34 mouse cellular contexts compared by ENCODE assay signal in the genomic region with DNA sequence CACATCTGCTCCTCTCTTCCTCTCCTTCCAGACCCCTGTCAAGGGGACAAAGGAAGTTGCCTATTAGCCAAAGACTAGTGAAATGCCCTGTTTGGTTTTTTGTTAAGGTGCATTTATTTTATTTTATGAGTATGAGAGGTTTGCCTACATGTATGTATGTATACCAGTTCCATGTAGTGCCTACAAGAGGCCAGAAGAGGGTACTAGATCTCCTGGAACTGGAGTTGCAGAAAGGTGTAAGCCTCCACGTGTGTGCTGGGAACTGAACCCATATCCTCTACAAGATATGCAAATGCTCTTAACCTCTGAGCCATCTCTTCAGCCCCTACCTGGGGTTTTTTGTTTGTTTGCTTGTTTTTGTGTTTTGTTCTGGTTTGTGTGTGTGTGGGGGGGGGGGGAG. TPM values are rescaled to one million over a fixed set of nuclear protein-coding genes. Genes with fewer than 3 reads are reported as not detected.
DNase-seq lines count a peak whose midpoint lies in the region; ATAC-seq and TF ChIP-seq lines count a peak whose summit lies in the region.
"Had no signal": no experiment of that assay in that cellular context is flagged by ENCODE, and none has a peak within 500 bp of the region (broad histone marks: within the 10 kb centered on the region; RNA-seq: fewer than 3 reads in every experiment).

No protein-coding gene starts in this region.

- peak; percentile 57 for TF ChIP-seq RAD21 in MEL (IDR thresholded peaks at IDR 0.05; ENCODE audit: low read depth, low read length)

- H3K4me1 ChIP-seq in kidney, postnatal 0 days (replicated peaks; ENCODE audit: insufficient read depth, low read length): peaks cover 4% of the 10 kb centered on the region; the same call in 1 of the 2 replicates
- H3K4me1 ChIP-seq in liver, postnatal 0 days (ENCODE audit: insufficient read depth): peaks cover 6% of the 10 kb centered on the region
- H3K4me1 ChIP-seq in E14TG2a.4 (replicated peaks; ENCODE audit: low read depth, low read length): peaks cover 11% of the 10 kb centered on the region
- peaks cover 2 to 16% of the 10 kb centered on the region in 2 experiments for H3K4me1 ChIP-seq in MEL (ENCODE audit: control insufficient read depth in 1 of 2, insufficient read depth in 2 of 2, low read length in 2 of 2)

- no peaks in the 10 kb centered on the region for H3K27me3 ChIP-seq in kidney, postnatal 0 days (ENCODE audit: insufficient read depth, low read length)
- H3K27me3 ChIP-seq in liver, postnatal 0 days (ENCODE audit: insufficient read depth, low read length): peaks cover 13% of the 10 kb centered on the region; the same call in 1 of the 2 replicates
- H3K27me3 ChIP-seq in E14TG2a.4 (ENCODE audit: insufficient read depth, low read length): peaks cover 48% of the 10 kb centered on the region
- no peaks in the 10 kb centered on the region for H3K27me3 ChIP-seq in MEL (ENCODE audit: control insufficient read depth in 1 of 2, insufficient read depth in 2 of 2, low read length in 2 of 2)
- H3K27me3 ChIP-seq: forebrain, embryonic 15.5 days had no signal

- no peak for ATAC-seq in kidney, postnatal 0 days (replicated peaks; ENCODE audit: low FRiP score, low read depth)
- no peak for ATAC-seq in liver, postnatal 0 days
- ATAC-seq: CD4-positive, CD25-positive, alpha-beta regulatory T cell, adult 4 months; forebrain, embryonic 15.5 days had no signal

- H3K4me3 ChIP-seq in kidney, postnatal 0 days (replicated peaks; ENCODE audit: low read depth, low read length): no peak overlapping the region
- no peak overlapping the region for H3K4me3 ChIP-seq in liver, postnatal 0 days (ENCODE audit: low read depth, low read length)
- no peak overlapping the region for H3K4me3 ChIP-seq in E14TG2a.4 (replicated peaks; ENCODE audit: low read length)
- no peak overlapping the region for H3K4me3 ChIP-seq in MEL (ENCODE audit: control insufficient read depth in 1 of 2, insufficient read depth in 1 of 2, low read depth in 2 of 2, low read length in 2 of 2)
- H3K4me3 ChIP-seq: embryonic facial prominence, embryonic 10.5 days; embryonic facial prominence, embryonic 13.5 days; erythroblast, embryonic 14.5 days; forebrain, embryonic 12.5 days; forebrain, embryonic 15.5 days; heart, embryonic 12.5 days; heart, embryonic 15.5 days; hindbrain, embryonic 10.5 days; hindbrain, embryonic 13.5 days had no signal

- H3K4me2 ChIP-seq in kidney, postnatal 0 days (ENCODE audit: low read length): no peak overlapping the region
- no peak overlapping the region for H3K4me2 ChIP-seq in liver, postnatal 0 days (ENCODE audit: low read depth, low read length)
- H3K4me2 ChIP-seq: embryonic facial prominence, embryonic 13.5 days; forebrain, embryonic 12.5 days; forebrain, embryonic 15.5 days; heart, embryonic 12.5 days; heart, embryonic 15.5 days; hindbrain, embryonic 13.5 days had no signal

- WGBS in kidney, postnatal 0 days: 64% methylated on average over 1 of the region's 1 CpGs
- WGBS in liver, postnatal 0 days (ENCODE audit: insufficient replicate concordance): 71% methylated on average over 1 of the region's 1 CpGs

- H3K27ac ChIP-seq in kidney, postnatal 0 days: no peak overlapping the region
- no peak overlapping the region for H3K27ac ChIP-seq in liver, postnatal 0 days (ENCODE audit: low read depth)
- H3K27ac ChIP-seq in MEL (ENCODE audit: control insufficient read depth, low read depth, low read length): no peak overlapping the region
- H3K27ac ChIP-seq: embryonic facial prominence, embryonic 10.5 days; embryonic facial prominence, embryonic 13.5 days; forebrain, embryonic 12.5 days; forebrain, embryonic 15.5 days; heart, embryonic 15.5 days; hindbrain, embryonic 10.5 days; hindbrain, embryonic 13.5 days had no signal

- peaks cover 4% of the 10 kb centered on the region; the same call in 1 of the 2 replicates for H3K79me2 ChIP-seq in MEL (ENCODE audit: control insufficient read depth, insufficient read depth, low read length, poor library complexity)

- no peaks in the 10 kb centered on the region for H3K9me3 ChIP-seq in kidney, postnatal 0 days (replicated peaks; ENCODE audit: low read length)
- H3K9me3 ChIP-seq in liver, postnatal 0 days (ENCODE audit: low read length): no peaks in the 10 kb centered on the region
- H3K9me3 ChIP-seq in E14TG2a.4 (ENCODE audit: low read length) (peaks cover 3% of the 10 kb centered on the region; the same call in 1 of the 2 replicates), MEL (replicated peaks; ENCODE audit: insufficient read depth, low read length) (no peaks in the 10 kb centered on the region)
- H3K9me3 ChIP-seq: embryonic facial prominence, embryonic 10.5 days; embryonic facial prominence, embryonic 13.5 days; forebrain, embryonic 12.5 days; forebrain, embryonic 15.5 days; heart, embryonic 12.5 days; heart, embryonic 15.5 days; hindbrain, embryonic 10.5 days; hindbrain, embryonic 13.5 days had no signal

- no peaks in the 10 kb centered on the region for H3K36me3 ChIP-seq in kidney, postnatal 0 days (ENCODE audit: insufficient read depth, low read length)
- no peaks in the 10 kb centered on the region for H3K36me3 ChIP-seq in liver, postnatal 0 days (replicated peaks; ENCODE audit: insufficient read depth, low read length)
- H3K36me3 ChIP-seq in E14TG2a.4 (ENCODE audit: insufficient read depth, low read length): no peaks in the 10 kb centered on the region
- peaks cover 0 to 11% of the 10 kb centered on the region in 2 experiments; a peak in 2 of 4 replicates for H3K36me3 ChIP-seq in MEL (ENCODE audit: control insufficient read depth in 1 of 2, insufficient read depth in 2 of 2, low read length in 2 of 2)
- H3K36me3 ChIP-seq: embryonic facial prominence, embryonic 10.5 days; embryonic facial prominence, embryonic 13.5 days; forebrain, embryonic 12.5 days; forebrain, embryonic 15.5 days; heart, embryonic 12.5 days; heart, embryonic 15.5 days; hindbrain, embryonic 10.5 days; hindbrain, embryonic 13.5 days had no signal

- no peak for TF ChIP-seq POLR2A in MEL (IDR thresholded peaks at IDR 0.05; ENCODE audit: control insufficient read depth in 1 of 2, insufficient read depth in 1 of 2, low read depth in 1 of 2, low read length in 2 of 2, poor library complexity in 1 of 2)

- no peak for DNase-seq in kidney, postnatal 0 days (ENCODE audit: low spot score)
- no peak for DNase-seq in kidney, postnatal 36 days
- no peak for DNase-seq in liver, postnatal 0 days
- DNase-seq in liver: no peak
- DNase-seq in MEL (ENCODE audit: low read depth, low spot score): peak; percentile 47
- no peak for DNase-seq in adrenal gland, postnatal 36 days
- DNase-seq in thymus, postnatal 36 days: no peak
- DNase-seq: adrenal gland, postnatal 10 days; cerebellum, adult 11 months; cerebellum, adult 2 months; cerebellum, postnatal 10 days; cerebellum, postnatal 36 days; embryo, embryonic 11 days; gastrocnemius, postnatal 25 days; heart, adult 18-20 months; heart, postnatal 10 days; heart, postnatal 36 days had no signal

- TF ChIP-seq CTCF in kidney, postnatal 0 days (IDR thresholded peaks at IDR 0.05; ENCODE audit: low read depth): peak; percentile 16; the same call in 1 of the 2 replicates
- TF ChIP-seq CTCF in liver, postnatal 0 days (IDR thresholded peaks at IDR 0.05; ENCODE audit: low read depth): peak; percentile 24; the same call in 1 of the 2 replicates
- TF ChIP-seq CTCF in E14TG2a.4 (conservative IDR thresholded peaks at IDR 0.05; ENCODE audit: low read length): 0 out of 2 replicates have a peak, but pooled peaks have one; percentile 17
- peak; percentile 6 to 44 (median 26); a peak in 2 of 6 replicates for TF ChIP-seq CTCF in MEL (IDR thresholded peaks at IDR 0.05 in 2 of 3, conservative IDR thresholded peaks at IDR 0.05 in 1 of 3; ENCODE audit: control insufficient read depth in 1 of 3, insufficient read depth in 1 of 3, low read depth in 2 of 3, low read length in 3 of 3, poor library complexity in 1 of 3, severe bottlenecking in 1 of 3)

- H3K9ac ChIP-seq in kidney, postnatal 0 days (ENCODE audit: low read depth, low read length): no peak overlapping the region
- H3K9ac ChIP-seq in liver, postnatal 0 days (replicated peaks): no peak overlapping the region
- no peak overlapping the region for H3K9ac ChIP-seq in MEL (ENCODE audit: control insufficient read depth, low read depth, low read length, poor library complexity, severe bottlenecking)
- H3K9ac ChIP-seq: embryonic facial prominence, embryonic 13.5 days; forebrain, embryonic 12.5 days; forebrain, embryonic 15.5 days; heart, embryonic 12.5 days; heart, embryonic 15.5 days; hindbrain, embryonic 13.5 days had no signal

- no peak for TF ChIP-seq EP300 in liver, postnatal 0 days (IDR thresholded peaks at IDR 0.05; ENCODE audit: low read depth)
- no peak for TF ChIP-seq EP300 in MEL (IDR thresholded peaks at IDR 0.05; ENCODE audit: low read depth in 1 of 2, low read length in 2 of 2)

TF ChIP-seq in MEL, 35 proteins besides CTCF, POLR2A, EP300 and RAD21:
- TF ChIP-seq MAZ (IDR thresholded peaks at IDR 0.05; ENCODE audit: low read depth, low read length) (no peak), SMC3 (IDR thresholded peaks at IDR 0.05; ENCODE audit: low read depth, low read length) (peak; percentile 57), ZC3H11A (IDR thresholded peaks at IDR 0.05; ENCODE audit: low read depth, low read length) (peak; percentile 36; the same call in 1 of the 2 replicates), GATA1 (IDR thresholded peaks at IDR 0.05; ENCODE audit: low read depth, low read length) (no peak)

RNA-seq across cellular contexts. Expression of a gene that starts 4.2 kb away (rescaled TPM):
- 9.0 and 9.6 TPM in 2 replicates for polyA plus RNA-seq in kidney, postnatal 0 days (2015; fragmentation: Nextera tagmentation; extraction: Ambion mirVana)
- polyA plus RNA-seq in liver, postnatal 0 days (2015; fragmentation: Nextera tagmentation; extraction: Ambion mirVana): 1.7 and 1.9 TPM in 2 replicates
- total RNA-seq in MEL (2012; rRNA removed): 4.4 and 4.5 TPM in 2 replicates
- polyA plus RNA-seq in MEL (2012; ENCODE audit: insufficient read depth in 1 of 2, insufficient read length in 2 of 2, low read depth in 1 of 2, low replicate concordance in 2 of 2, missing spikeins in 1 of 2): 1 to 10 TPM in 1 of 2 experiments, not detected in 1; 7.1 TPM
- total RNA-seq in adrenal gland, postnatal 36 days (2021): 10 to 100 TPM; 12.8 to 13.3 TPM

RNA-seq across cellular contexts. Expression of a gene that starts 41.4 kb away (rescaled TPM):
- not detected in 2 replicates for polyA plus RNA-seq in kidney, postnatal 0 days (2015; fragmentation: Nextera tagmentation; extraction: Ambion mirVana)
- not detected in 2 replicates for polyA plus RNA-seq in liver, postnatal 0 days (2015; fragmentation: Nextera tagmentation; extraction: Ambion mirVana)
- not detected in 2 replicates for total RNA-seq in MEL (2012; rRNA removed)
- polyA plus RNA-seq in MEL (2012; ENCODE audit: insufficient read depth in 1 of 2, insufficient read length in 2 of 2, low read depth in 1 of 2, low replicate concordance in 2 of 2, missing spikeins in 1 of 2): under 1 TPM in 1 of 2 experiments, not detected in 1; 0.24 TPM
- not detected for total RNA-seq in adrenal gland, postnatal 36 days (2021)
- total RNA-seq: adrenal gland, adult 18-20 months; adrenal gland, postnatal 10 days; adrenal gland, postnatal 4 days; gastrocnemius, adult 8-10 months; gastrocnemius, postnatal 25 days; heart, adult 18-20 months; heart, postnatal 10 days; heart, postnatal 36 days had no signal
- polyA plus RNA-seq: C2C12; CD4-positive, CD25-positive, alpha-beta regulatory T cell, adult 4 months; cerebellum, adult 2 months; cortical plate, adult 2 months; embryonic facial prominence, embryonic 10.5 days; embryonic facial prominence, embryonic 13.5 days; erythroblast, embryonic 14.5 days; forebrain, embryonic 12.5 days; forebrain, embryonic 15.5 days; gonadal fat pad, adult 2 months; heart, embryonic 12.5 days; heart, embryonic 15.5 days; hindbrain, embryonic 10.5 days; hindbrain, embryonic 13.5 days had no signal
